Mouse (Mus musculus): ENCODE data around the gene Kat5. TPM values are rescaled to one million over a fixed set of nuclear protein-coding genes. Genes with fewer than 3 reads are reported as not detected.

Gene Kat5
- polyA plus RNA-seq, 1 experiment from 2014 or later: 31.5 TPM

Other genes starting within 250 kb of the Kat5 start
- gene Eif1ad, start 243.5 kb downstream of the Kat5 start, polyA plus RNA-seq (2014; fragmentation: Nextera tagmentation; extraction: Ambion mirVana): 49.9 and 57.1 TPM in 2 replicates
- 527 and 609 TPM in 2 replicates for gene Banf1, start 243.1 kb downstream of the Kat5 start, polyA plus RNA-seq (2014; fragmentation: Nextera tagmentation; extraction: Ambion mirVana)
- 74.2 and 80.6 TPM in 2 replicates for gene Sart1, start 221.5 kb downstream of the Kat5 start, polyA plus RNA-seq (2014; fragmentation: Nextera tagmentation; extraction: Ambion mirVana)
- 0.16 and 0.35 TPM in 2 replicates for gene Tsga10ip, start 207.7 kb downstream of the Kat5 start, polyA plus RNA-seq (2014; fragmentation: Nextera tagmentation; extraction: Ambion mirVana)
- 191 and 248 TPM in 2 replicates for gene Drap1, start 185.3 kb downstream of the Kat5 start, polyA plus RNA-seq (2014; fragmentation: Nextera tagmentation; extraction: Ambion mirVana)
- 39.0 and 40.8 TPM in 2 replicates for gene AI837181, start 185.1 kb downstream of the Kat5 start, polyA plus RNA-seq (2014; fragmentation: Nextera tagmentation; extraction: Ambion mirVana)
- not detected in 2 replicates for gene Fosl1, start 162.7 kb downstream of the Kat5 start, polyA plus RNA-seq (2014; fragmentation: Nextera tagmentation; extraction: Ambion mirVana)
- gene Ccdc85b, start 152.3 kb downstream of the Kat5 start, polyA plus RNA-seq (2014; fragmentation: Nextera tagmentation; extraction: Ambion mirVana): 8.5 and 11.3 TPM in 2 replicates
- 122 and 125 TPM in 2 replicates for gene Fibp, start 149.6 kb downstream of the Kat5 start, polyA plus RNA-seq (2014; fragmentation: Nextera tagmentation; extraction: Ambion mirVana)
- 0.54 TPM in 2 replicates for gene Ctsw, start 141.7 kb downstream of the Kat5 start, polyA plus RNA-seq (2014; fragmentation: Nextera tagmentation; extraction: Ambion mirVana)
- 109 and 139 TPM in 2 replicates for gene Efemp2, start 136.3 kb downstream of the Kat5 start, polyA plus RNA-seq (2014; fragmentation: Nextera tagmentation; extraction: Ambion mirVana)
- gene Mus81, start 121.8 kb downstream of the Kat5 start, polyA plus RNA-seq (2014; fragmentation: Nextera tagmentation; extraction: Ambion mirVana): 36.2 and 42.2 TPM in 2 replicates
- 3,114 and 3,144 TPM in 2 replicates for gene Cfl1, start 119.8 kb downstream of the Kat5 start, polyA plus RNA-seq (2014; fragmentation: Nextera tagmentation; extraction: Ambion mirVana)
- 0.19 TPM in 1 of 2 replicates, not detected in the other for gene 1700020D05Rik, start 106.5 kb downstream of the Kat5 start, polyA plus RNA-seq (2014; fragmentation: Nextera tagmentation; extraction: Ambion mirVana)
- gene Snx32, start 99.7 kb downstream of the Kat5 start, polyA plus RNA-seq (2014; fragmentation: Nextera tagmentation; extraction: Ambion mirVana): 5.7 and 6.5 TPM in 2 replicates
- gene Ovol1, start 49.6 kb downstream of the Kat5 start, polyA plus RNA-seq (2014; fragmentation: Nextera tagmentation; extraction: Ambion mirVana): 11.1 and 11.8 TPM in 2 replicates
- 7.6 and 9.2 TPM in 2 replicates for gene Ap5b1, start 42.2 kb downstream of the Kat5 start, polyA plus RNA-seq (2014; fragmentation: Nextera tagmentation; extraction: Ambion mirVana)
- gene Rnaseh2c, start 8.4 kb downstream of the Kat5 start, polyA plus RNA-seq (2014; fragmentation: Nextera tagmentation; extraction: Ambion mirVana): 159 and 182 TPM in 2 replicates
- gene Rela, start 27.2 kb upstream of the Kat5 start, polyA plus RNA-seq (2014; fragmentation: Nextera tagmentation; extraction: Ambion mirVana): 42.4 and 49.8 TPM in 2 replicates
- gene Sipa1, start 53.5 kb upstream of the Kat5 start, polyA plus RNA-seq (2014; fragmentation: Nextera tagmentation; extraction: Ambion mirVana): 17.4 and 26.8 TPM in 2 replicates
- gene Map3k11, start 78.5 kb upstream of the Kat5 start, polyA plus RNA-seq (2014; fragmentation: Nextera tagmentation; extraction: Ambion mirVana): 26.8 and 33.6 TPM in 2 replicates
- gene Pcnx3, start 78.7 kb upstream of the Kat5 start, polyA plus RNA-seq (2014; fragmentation: Nextera tagmentation; extraction: Ambion mirVana): 31.2 and 35.4 TPM in 2 replicates
- gene Kcnk7, start 94.1 kb upstream of the Kat5 start, polyA plus RNA-seq (2014; fragmentation: Nextera tagmentation; extraction: Ambion mirVana): 0.39 and 0.42 TPM in 2 replicates
- gene Ehbp1l1, start 116.1 kb upstream of the Kat5 start, polyA plus RNA-seq (2014; fragmentation: Nextera tagmentation; extraction: Ambion mirVana): 8.8 and 11.5 TPM in 2 replicates
- gene Fam89b, start 119.4 kb upstream of the Kat5 start, polyA plus RNA-seq (2014; fragmentation: Nextera tagmentation; extraction: Ambion mirVana): 92.8 and 114 TPM in 2 replicates
- gene Ltbp3, start 130.7 kb upstream of the Kat5 start, polyA plus RNA-seq (2014; fragmentation: Nextera tagmentation; extraction: Ambion mirVana): 14.9 and 27.1 TPM in 2 replicates
- gene Scyl1, start 161.2 kb upstream of the Kat5 start, polyA plus RNA-seq (2014; fragmentation: Nextera tagmentation; extraction: Ambion mirVana): 54.7 and 73.5 TPM in 2 replicates

Data from kidney, embryonic 14.5 days (tissue).